Mouse (Mus musculus) liver, embryonic 14.5 days (tissue): Measurements from ENCODE around the gene Mynn.

ENCODE experiments used
- CTCF ChIP-seq: IDR thresholded peaks from 2 replicates; pipeline ENCODE4 v1.5.1; 2016; ENCODE audit warnings: antibody characterized with exemption, low read depth, control low read depth
- EP300 ChIP-seq: IDR thresholded peaks from 2 replicates; pipeline ENCODE4 v1.6.1; 2016; ENCODE audit warnings: antibody characterized with exemption, low read depth

- TF ChIP-seq CTCF, result no peak
- no peak for TF ChIP-seq EP300
Observed at GRCm38 (mm10) chr3:30595111-30595832, 6.6 kb upstream of the Mynn start.
